Mouse (Mus musculus): ENCODE measurements around the gene Peli3.

DNA sequence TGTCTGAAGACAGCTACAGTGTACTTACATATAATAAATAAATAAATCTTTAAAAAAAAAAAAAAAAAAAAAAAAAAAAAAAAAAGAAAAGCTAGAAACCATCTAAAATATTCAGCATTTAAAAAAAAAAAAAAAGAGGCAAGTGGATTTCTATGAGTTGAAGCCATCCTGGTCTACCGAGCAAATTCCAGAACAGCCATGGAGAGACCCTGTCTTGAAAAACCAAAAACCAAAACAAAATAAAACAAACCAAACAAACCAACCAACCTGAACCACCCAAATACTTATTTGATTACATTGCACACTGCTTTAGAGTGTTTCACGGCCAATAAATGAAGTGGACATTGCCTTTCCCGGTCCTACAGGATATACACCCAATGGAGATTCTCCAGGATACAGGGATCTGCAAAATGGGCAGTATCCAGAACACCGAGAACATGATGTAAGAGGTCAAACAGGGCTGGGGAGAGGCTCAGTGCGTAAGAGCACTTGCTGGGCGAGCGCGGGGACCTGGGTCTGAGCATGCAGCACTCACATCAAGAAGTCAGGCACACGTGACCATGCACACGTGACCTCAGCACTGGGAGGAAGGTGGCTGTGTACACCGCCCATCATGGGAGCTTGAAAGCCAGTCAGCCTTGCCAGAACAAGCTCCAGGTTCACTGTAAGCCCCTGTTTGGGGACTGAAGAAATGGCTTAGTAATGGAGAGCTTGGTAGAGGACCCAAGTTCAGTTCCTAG lies 17.6 kb downstream of the Peli3 start:
- no peak for TF ChIP-seq CTCF (IDR thresholded peaks at IDR 0.05; ENCODE audit: low read depth)
- no peak for TF ChIP-seq EP300 (optimal IDR thresholded peaks at IDR 0.05)

All from stomach, postnatal 0 days (tissue).